ENCODE assay signal across 12 mouse cellular contexts in genomic region chr2:33159593-33159992, GRCm38 (mm10). TPM values are rescaled to one million over a fixed set of nuclear protein-coding genes. Genes with fewer than 3 reads are reported as not detected.
DNase-seq lines count a peak whose midpoint lies in the region; ATAC-seq and TF ChIP-seq lines count a peak whose summit lies in the region.
"Had no signal": no experiment of that assay in that cellular context is flagged by ENCODE, and none has a peak within 500 bp of the region (broad histone marks: within the 10 kb centered on the region; RNA-seq: fewer than 3 reads in every experiment).

No protein-coding gene starts in this region.

- no peak for TF ChIP-seq CTCF in E14TG2a.4 (conservative IDR thresholded peaks at IDR 0.05; ENCODE audit: low read length)
- no peak for TF ChIP-seq CTCF in heart, postnatal 0 days (IDR thresholded peaks at IDR 0.05; ENCODE audit: low read depth)

- TF ChIP-seq EP300 in heart, postnatal 0 days (IDR thresholded peaks at IDR 0.05; ENCODE audit: low read depth): no peak

- H3K9me3 ChIP-seq in heart, embryonic 15.5 days (replicated peaks): no peaks in the 10 kb centered on the region
- no peaks in the 10 kb centered on the region for H3K9me3 ChIP-seq in E14TG2a.4 (ENCODE audit: low read length)
- H3K9me3 ChIP-seq in heart, postnatal 0 days (replicated peaks; ENCODE audit: control insufficient read depth, low read length): no peaks in the 10 kb centered on the region
- H3K9me3 ChIP-seq: liver, embryonic 13.5 days; neural tube, embryonic 15.5 days had no signal

- H3K4me2 ChIP-seq in heart, embryonic 15.5 days: no peak overlapping the region
- H3K4me2 ChIP-seq in heart, postnatal 0 days (ENCODE audit: low read depth, low read length): no peak overlapping the region
- H3K4me2 ChIP-seq: hindbrain, embryonic 14.5 days; liver, embryonic 13.5 days; neural tube, embryonic 15.5 days had no signal

- no peak for DNase-seq in heart, postnatal 4 days
- peak; percentile 31 for DNase-seq in NIH3T3 (ENCODE audit: low read depth)
- DNase-seq in heart, postnatal 0 days (ENCODE audit: low spot score): no peak
- DNase-seq in urinary bladder, adult 18-20 months (ENCODE audit: low spot score in 2 of 2): no peak
- no peak for DNase-seq in cerebellum, adult 18-20 months
- DNase-seq: liver, embryonic 13.5 days; lung, postnatal 14 days; right cerebral cortex, postnatal 14 days had no signal

- peak overlapping the region; percentile 75 for H3K27ac ChIP-seq in heart, embryonic 15.5 days
- H3K27ac ChIP-seq in heart, postnatal 0 days (ENCODE audit: low read depth): peak overlapping the region; percentile 71
- H3K27ac ChIP-seq: hindbrain, embryonic 14.5 days; liver, embryonic 13.5 days; neural tube, embryonic 15.5 days had no signal

- no peak for ATAC-seq in heart, embryonic 15.5 days (replicated peaks; ENCODE audit: insufficient number of reproducible peaks, insufficient read depth, low FRiP score, low read depth)
- ATAC-seq in heart, postnatal 0 days (ENCODE audit: insufficient read depth, low read depth): no peak

- H3K9ac ChIP-seq in heart, embryonic 15.5 days: no peak overlapping the region
- no peak overlapping the region for H3K9ac ChIP-seq in heart, postnatal 0 days (replicated peaks; ENCODE audit: low read depth, low read length)
- H3K9ac ChIP-seq: hindbrain, embryonic 14.5 days; liver, embryonic 13.5 days; neural tube, embryonic 15.5 days had no signal

- no peaks in the 10 kb centered on the region for H3K27me3 ChIP-seq in heart, embryonic 15.5 days
- H3K27me3 ChIP-seq in E14TG2a.4 (ENCODE audit: insufficient read depth, low read length): no peaks in the 10 kb centered on the region
- H3K27me3 ChIP-seq in heart, postnatal 0 days (ENCODE audit: control insufficient read depth, insufficient read depth, low read length): no peaks in the 10 kb centered on the region
- H3K27me3 ChIP-seq: liver, embryonic 13.5 days; neural tube, embryonic 15.5 days had no signal

- no peak overlapping the region for H3K4me3 ChIP-seq in heart, embryonic 15.5 days
- H3K4me3 ChIP-seq in E14TG2a.4 (replicated peaks; ENCODE audit: low read length): peak overlapping the region; percentile 56
- no peak overlapping the region for H3K4me3 ChIP-seq in heart, postnatal 0 days (ENCODE audit: low read depth, low read length)
- H3K4me3 ChIP-seq: liver, embryonic 13.5 days; neural tube, embryonic 15.5 days had no signal

- 61% methylated on average over 7 of the region's 7 CpGs for WGBS in heart, embryonic 15.5 days
- 60% methylated on average over 7 of the region's 7 CpGs for WGBS in heart, postnatal 0 days

- H3K36me3 ChIP-seq in heart, embryonic 15.5 days: no peaks in the 10 kb centered on the region
- H3K36me3 ChIP-seq in E14TG2a.4 (ENCODE audit: insufficient read depth, low read length): no peaks in the 10 kb centered on the region
- no peaks in the 10 kb centered on the region for H3K36me3 ChIP-seq in heart, postnatal 0 days (replicated peaks; ENCODE audit: control insufficient read depth, insufficient read depth, low read length)
- H3K36me3 ChIP-seq: liver, embryonic 13.5 days had no signal

- H3K4me1 ChIP-seq in heart, embryonic 15.5 days (replicated peaks): peaks cover 30% of the 10 kb centered on the region
- peaks cover 36% of the 10 kb centered on the region for H3K4me1 ChIP-seq in E14TG2a.4 (replicated peaks; ENCODE audit: low read depth, low read length)
- peaks cover 12% of the 10 kb centered on the region for H3K4me1 ChIP-seq in heart, postnatal 0 days (ENCODE audit: control insufficient read depth, insufficient read depth)
- H3K4me1 ChIP-seq: neural tube, embryonic 15.5 days had no signal

RNA-seq across cellular contexts. Expression of gene Garnl3, which starts 28.1 kb away (rescaled TPM):
- 6.9 and 11.4 TPM in 2 replicates for polyA plus RNA-seq in heart, embryonic 15.5 days (2015; fragmentation: Nextera tagmentation; extraction: Ambion mirVana)
- total RNA-seq in heart, postnatal 4 days (2021): 10 to 100 TPM in 1 of 2 experiments, 1 to 10 TPM in 1; 9.7 to 11.6 TPM
- total RNA-seq in heart, postnatal 0 days (2014; rRNA removed; ENCODE audit: low replicate concordance): 4.0 and 6.3 TPM in 2 replicates
- polyA plus RNA-seq in heart, postnatal 0 days (2015; fragmentation: Nextera tagmentation; extraction: Ambion mirVana): 6.1 TPM in 2 replicates

RNA-seq across cellular contexts. Expression of gene Angptl2, which starts 56.3 kb away (rescaled TPM):
- 59.1 and 77.0 TPM in 2 replicates for polyA plus RNA-seq in heart, embryonic 15.5 days (2015; fragmentation: Nextera tagmentation; extraction: Ambion mirVana)
- total RNA-seq in heart, postnatal 4 days (2021): 100 to 1,000 TPM; 108 to 126 TPM
- 124 and 149 TPM in 2 replicates for total RNA-seq in heart, postnatal 0 days (2014; rRNA removed; ENCODE audit: low replicate concordance)
- 58.0 and 66.5 TPM in 2 replicates for polyA plus RNA-seq in heart, postnatal 0 days (2015; fragmentation: Nextera tagmentation; extraction: Ambion mirVana)
